Mouse (Mus musculus) G1E-ER4 (cell line): ENCODE data around the gene Ctu2. TPM values are rescaled to one million over a fixed set of nuclear protein-coding genes. Genes with fewer than 3 reads are reported as not detected.

Experiments used
- GATA1 ChIP-seq: IDR thresholded peaks from one replicate; pipeline ENCODE4 v1.8.0; 2012; ENCODE audit warnings: low read length, inconsistent platforms
- polyA plus RNA-seq: library from polyadenylated mRNA; stranded (reverse); fragments of >175 nt; gene quantifications from 2 replicates; pipeline ENCODE4 v1.2.3, GENCODE M21; 2012

Gene Ctu2
- polyA plus RNA-seq, 1 experiment: 38.9 TPM

- TF ChIP-seq GATA1: no peak
Measured at GRCm38 (mm10) chr8:122463651-122464640, 12.0 kb upstream of the Ctu2 start.

GRCm38 (mm10) chr8:122464985-122465384 lies 11.0 kb upstream of the Ctu2 start:
- TF ChIP-seq GATA1: no peak

- TF ChIP-seq GATA1: no peak
Measured at GRCm38 (mm10) chr8:122467816-122468215, 8.1 kb upstream of the Ctu2 start.

GRCm38 (mm10) chr8:122469407-122469806 lies 6.5 kb upstream of the Ctu2 start:
- no peak for TF ChIP-seq GATA1

GRCm38 (mm10) chr8:122469965-122470364 lies 6.0 kb upstream of the Ctu2 start:
- no peak for TF ChIP-seq GATA1

GRCm38 (mm10) chr8:122470691-122471090 lies 5.3 kb upstream of the Ctu2 start:
- no peak for TF ChIP-seq GATA1

- no peak for TF ChIP-seq GATA1
Measured at GRCm38 (mm10) chr8:122473911-122474421, 2.0 kb upstream of the Ctu2 start.

GRCm38 (mm10) chr8:122474951-122475560 lies 887 bp upstream of the Ctu2 start:
- TF ChIP-seq GATA1: no peak

- no peak for TF ChIP-seq GATA1
Measured at GRCm38 (mm10) chr8:122482448-122482847, 6.5 kb downstream of the Ctu2 start.

- TF ChIP-seq GATA1: no peak
Measured at GRCm38 (mm10) chr8:122483877-122484276, 7.9 kb downstream of the Ctu2 start.

- no peak for TF ChIP-seq GATA1
Measured at GRCm38 (mm10) chr8:122484831-122485230, 8.9 kb downstream of the Ctu2 start.

GRCm38 (mm10) chr8:122488387-122488786 lies 12.4 kb downstream of the Ctu2 start:
- TF ChIP-seq GATA1: no peak

GRCm38 (mm10) chr8:122497016-122497734 lies 21.2 kb downstream of the Ctu2 start:
- no peak for TF ChIP-seq GATA1

- TF ChIP-seq GATA1: no peak
Measured at GRCm38 (mm10) chr8:122497912-122498311, 22.0 kb downstream of the Ctu2 start.

GRCm38 (mm10) chr8:122500856-122501255 lies 24.9 kb downstream of the Ctu2 start:
- TF ChIP-seq GATA1: no peak

GRCm38 (mm10) chr8:122511552-122511951 lies 35.6 kb downstream of the Ctu2 start:
- TF ChIP-seq GATA1: no peak

GRCm38 (mm10) chr8:122512392-122512791 lies 36.4 kb downstream of the Ctu2 start:
- TF ChIP-seq GATA1: no peak
